Mouse (Mus musculus) kidney, adult 2 months (tissue): ENCODE data around the gene Tead1. TPM values are rescaled to one million over a fixed set of nuclear protein-coding genes. Genes with fewer than 3 reads are reported as not detected.

ENCODE experiments used
- DNase-seq: peaks from one replicate; pipeline ENCODE4 v3.0.0; 2021
- H3K27ac ChIP-seq: fragments of 200-500 bp; 2 replicates; pipeline ENCODE4 v1.5.1; 2012; ENCODE audit warnings: low read depth, low read length, control low read depth, inconsistent platforms; ENCODE audit not compliant: insufficient read depth
- H3K27me3 ChIP-seq: fragments of 200-500 bp; replicated peaks from 2 replicates; pipeline ENCODE4 v1.6.1; 2012; ENCODE audit warnings: mild to moderate bottlenecking, moderate library complexity, low read length, inconsistent platforms; ENCODE audit not compliant: control insufficient read depth, insufficient read depth
- H3K36me3 ChIP-seq: fragments of 200-500 bp; 2 replicates; pipeline ENCODE4 v1.6.1; 2012; ENCODE audit warnings: mild to moderate bottlenecking, moderate library complexity, low read length, inconsistent platforms; ENCODE audit not compliant: control insufficient read depth, insufficient read depth
- H3K4me1 ChIP-seq: fragments of 200-500 bp; 2 replicates; pipeline ENCODE4 v1.6.1; 2011; ENCODE audit warnings: low read length; ENCODE audit not compliant: control insufficient read depth, insufficient read depth
- H3K4me3 ChIP-seq: fragments of 200-500 bp; 2 replicates; pipeline ENCODE4 v1.5.1; 2011; ENCODE audit warnings: mild to moderate bottlenecking, low read depth, low read length, control low read depth; ENCODE audit not compliant: insufficient read depth
- CTCF ChIP-seq: fragments of 200-500 bp; conservative IDR thresholded peaks from 2 replicates; pipeline ENCODE4 v1.5.1; 2011; ENCODE audit warnings: low read depth, mild to moderate bottlenecking, control low read depth, low read length, moderate library complexity, mixed read lengths; ENCODE audit not compliant: insufficient read depth, insufficient read length
- POLR2A ChIP-seq: fragments of 200-500 bp; IDR thresholded peaks from one replicate; pipeline ENCODE4 v1.6.1; 2011; ENCODE audit warnings: low read depth, low read length, control low read depth
- WGBS: fragments of 180-500 bp; shearing (Covaris S2); methylation state at CpG from one replicate; pipeline ENCODE4 v1.1.7; 2018; 5-methylcytosine and 5-hydroxymethylcytosine counted together
- polyA plus RNA-seq: library from polyadenylated mRNA; depleted of rRNA; stranded (reverse); fragments of >200 nt; gene quantifications from 2 replicates; pipeline ENCODE4 v1.2.3, GENCODE M21; 2012

The Tead1 gene
- polyA plus RNA-seq, 1 experiment, result 14.7 TPM

DNA sequence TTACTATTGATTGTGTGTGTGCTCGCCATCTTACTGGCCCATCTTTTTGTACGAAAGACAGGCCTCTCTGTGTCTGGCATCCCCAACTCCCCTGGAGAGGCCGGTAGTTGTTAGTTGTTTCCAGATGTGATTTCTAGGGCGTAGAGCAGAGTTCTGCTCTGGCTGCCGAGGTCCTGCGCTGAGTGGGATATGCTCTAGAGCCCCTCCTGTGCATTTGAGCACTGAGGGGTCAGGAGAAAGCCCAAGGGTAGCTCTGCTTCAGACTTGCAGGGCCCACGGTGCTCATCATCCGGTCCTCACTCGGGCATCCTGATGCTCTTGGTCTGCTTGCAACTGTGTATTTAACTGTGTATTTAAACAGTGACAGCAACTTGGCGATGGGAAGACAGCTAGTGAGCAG lies 7.5 kb downstream of the Tead1 start:
- Histone ChIP-seq H3K4me1 (peaks cover 33% of the 10 kb centered on the region), H3K27ac (no peak overlapping the region), H3K4me3 (no peak overlapping the region), H3K27me3 (no peaks in the 10 kb centered on the region), H3K36me3 (no peaks in the 10 kb centered on the region)
- TF ChIP-seq POLR2A (no peak), CTCF (no peak)
- 77% methylated on average over 10 of the region's 10 CpGs for WGBS
- no peak for DNase-seq

DNA sequence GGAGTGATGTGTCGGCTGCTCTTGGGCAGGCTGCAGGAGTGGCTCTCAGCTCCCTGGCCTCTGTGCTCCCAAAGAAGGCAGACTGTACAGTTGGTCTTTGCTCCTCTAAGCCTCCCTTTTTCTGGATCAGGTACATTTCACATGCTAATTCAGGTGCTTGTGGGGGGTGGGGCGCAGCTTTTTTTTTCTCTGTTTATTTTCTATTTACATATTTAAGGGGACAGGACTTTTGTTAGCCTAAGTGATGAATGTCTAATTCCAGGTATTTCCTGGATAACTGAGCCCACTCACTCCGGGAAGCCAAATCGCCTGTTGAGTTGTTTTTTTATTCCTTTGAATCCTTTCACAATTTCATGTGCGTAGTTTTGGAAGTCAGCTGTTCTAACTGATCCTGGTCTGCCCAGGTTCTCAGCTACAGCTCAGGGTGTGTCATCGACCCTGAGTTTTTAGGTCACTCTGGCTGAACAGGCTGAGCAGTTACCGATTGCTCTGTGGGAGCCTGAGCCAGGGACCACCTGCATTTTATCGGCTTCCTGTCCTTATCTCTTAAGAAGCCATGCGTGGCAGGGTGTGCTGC lies 9.4 kb downstream of the Tead1 start:
- H3K4me1 ChIP-seq, result peaks cover 44% of the 10 kb centered on the region
- TF ChIP-seq POLR2A, result no peak

DNA sequence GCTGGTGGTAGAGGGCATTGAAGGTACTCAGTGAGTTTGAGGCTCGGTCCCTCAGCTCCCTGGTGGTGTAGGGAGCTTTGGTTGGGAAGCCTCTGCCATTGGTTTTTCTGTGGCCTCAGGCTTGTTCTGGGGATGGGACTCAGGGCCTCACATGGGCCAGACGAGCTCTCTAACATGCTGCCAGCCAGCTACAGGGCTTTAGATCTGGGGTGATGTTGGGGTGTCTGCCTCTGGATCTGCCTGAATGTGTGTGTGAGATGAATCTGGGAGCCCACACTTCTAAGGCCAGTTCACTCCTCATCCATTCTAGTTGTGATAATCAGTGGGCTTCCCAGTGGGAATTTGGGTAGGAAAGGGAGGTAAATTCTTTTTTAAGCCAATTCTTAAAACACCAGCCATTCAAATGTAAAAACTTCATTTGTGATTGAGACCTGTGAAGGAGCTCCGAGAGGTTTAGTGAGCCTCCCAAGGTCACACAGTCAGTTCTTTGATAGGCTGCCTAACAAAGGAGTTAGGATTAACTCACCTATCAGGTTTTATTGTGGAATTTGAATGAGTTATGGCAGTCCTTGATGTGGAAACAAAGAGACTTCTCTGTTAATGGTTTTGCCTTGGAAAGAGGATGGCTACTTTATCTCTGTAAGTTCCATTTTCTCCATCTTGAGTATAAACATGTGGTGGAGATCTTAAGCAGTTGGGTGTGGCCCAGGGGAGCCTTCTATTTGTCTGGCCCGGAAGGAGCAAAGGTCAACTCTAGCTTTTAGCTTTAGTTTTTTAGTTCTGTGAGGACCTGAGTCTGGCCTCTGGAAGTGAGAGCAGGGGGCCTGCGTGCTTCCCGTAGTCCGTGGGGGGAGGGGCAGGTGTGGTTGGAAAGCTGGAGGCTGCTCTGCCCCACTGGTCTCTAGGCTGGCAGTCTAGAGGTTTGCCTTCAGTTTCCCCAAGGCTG lies 12.0 kb downstream of the Tead1 start:
- Histone ChIP-seq H3K27ac (no peak overlapping the region), H3K4me1 (peaks cover 48% of the 10 kb centered on the region), H3K4me3 (no peak overlapping the region), H3K27me3 (no peaks in the 10 kb centered on the region), H3K36me3 (no peaks in the 10 kb centered on the region)
- DNase-seq, result peak; percentile 72
- WGBS, result 43% methylated on average over 7 of the region's 7 CpGs
- no peak for TF ChIP-seq POLR2A
- no peak for TF ChIP-seq CTCF

More for the DNA sequence above, 9.4 kb downstream of the Tead1 start:
- no peak overlapping the region for H3K4me3 ChIP-seq
- 23% methylated on average over 9 of the region's 9 CpGs for WGBS
- H3K27ac ChIP-seq, result peak overlapping the region; percentile 61; the same call in 1 of the 2 replicates
- no peaks in the 10 kb centered on the region for H3K36me3 ChIP-seq
- no peaks in the 10 kb centered on the region for H3K27me3 ChIP-seq
- peak; percentile 64 for DNase-seq

DNA sequence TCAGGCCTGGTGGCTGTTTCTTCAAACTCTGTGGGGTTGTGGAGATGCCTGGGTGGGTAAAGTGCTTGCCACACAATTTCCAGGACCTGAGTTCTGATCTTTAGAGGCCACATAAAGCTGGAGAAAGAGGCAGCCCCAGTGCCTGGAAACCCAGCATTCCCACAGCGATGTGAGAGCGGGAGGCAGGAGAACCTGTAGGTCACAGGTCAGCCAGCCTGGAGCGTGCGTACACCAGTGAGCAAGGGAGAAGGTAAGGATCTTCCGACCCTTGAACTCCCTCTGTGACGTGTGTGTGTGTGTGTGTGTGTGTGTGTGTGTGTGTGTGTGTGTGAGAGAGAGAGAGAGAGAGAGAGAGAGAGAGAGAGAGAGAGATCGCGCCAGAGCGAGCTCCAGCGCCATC lies 14.4 kb downstream of the Tead1 start:
- DNase-seq, result peak; percentile 33
- TF ChIP-seq CTCF, result no peak
- TF ChIP-seq POLR2A, result no peak
- Histone ChIP-seq H3K36me3 (no peaks in the 10 kb centered on the region), H3K4me3 (no peak overlapping the region), H3K4me1 (peaks cover 42% of the 10 kb centered on the region), H3K27me3 (no peaks in the 10 kb centered on the region), H3K27ac (no peak overlapping the region)
- 59% methylated on average over 10 of the region's 10 CpGs for WGBS

DNA sequence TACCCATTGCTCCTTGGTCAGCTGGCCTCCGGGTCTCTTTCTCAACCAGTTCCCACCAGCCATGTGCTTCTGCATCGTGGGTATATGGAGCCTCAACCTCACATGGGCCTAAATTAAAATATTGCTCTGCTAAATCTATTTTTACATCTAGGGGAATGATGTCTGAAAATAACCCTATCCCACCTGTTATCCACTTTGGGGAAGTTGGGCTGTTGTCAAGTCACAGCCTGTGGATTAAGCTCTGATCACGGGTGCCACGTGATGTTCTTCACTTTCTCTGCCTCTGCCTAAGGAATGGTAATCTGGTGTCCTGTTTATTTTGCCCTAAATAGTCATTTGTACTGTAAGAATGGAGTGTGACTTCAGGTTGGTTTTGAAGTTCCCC lies 17.7 kb downstream of the Tead1 start:
- no peak for DNase-seq
- peaks cover 36% of the 10 kb centered on the region for H3K4me1 ChIP-seq
- TF ChIP-seq CTCF (no peak), POLR2A (no peak)
- 37% methylated on average over 4 of the region's 4 CpGs for WGBS
- no peak overlapping the region for H3K4me3 ChIP-seq
- 0 out of 2 replicates have a peak overlapping the region, but pooled peaks have one; percentile 52 for H3K27ac ChIP-seq
- H3K36me3 ChIP-seq, result no peaks in the 10 kb centered on the region
- no peaks in the 10 kb centered on the region for H3K27me3 ChIP-seq

DNA sequence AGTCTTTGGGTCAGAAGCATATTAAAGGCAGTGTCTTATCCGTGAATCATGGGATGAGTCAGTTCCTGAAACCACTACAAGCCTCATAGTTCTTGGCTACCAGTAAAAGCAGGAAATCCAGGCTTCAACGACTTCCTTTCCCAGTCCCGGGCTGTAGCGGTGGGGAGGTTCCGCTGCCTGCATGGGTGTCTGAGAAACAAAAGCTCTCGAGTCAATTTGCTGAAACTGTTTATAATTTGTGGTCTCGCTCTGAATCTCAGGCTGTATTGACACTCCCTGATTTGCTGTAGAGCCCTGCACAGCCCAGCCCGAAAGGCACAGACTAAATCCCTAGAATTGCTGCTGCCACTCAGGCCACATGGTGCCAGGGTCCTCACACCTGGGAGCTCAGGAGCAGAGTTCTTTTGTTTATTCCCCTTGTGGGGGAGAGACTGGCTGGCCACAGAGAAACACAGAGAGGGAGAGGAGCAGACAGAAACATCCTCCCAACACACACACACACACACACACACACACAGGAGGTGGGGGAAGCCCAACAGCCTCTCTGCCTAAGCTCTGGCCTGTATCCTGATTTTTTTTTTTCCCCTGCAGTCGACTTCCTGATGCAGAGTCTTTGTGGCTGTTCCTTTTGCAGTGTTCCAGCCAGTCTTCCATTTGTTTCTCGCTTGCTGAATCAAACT lies 18.2 kb downstream of the Tead1 start:
- H3K4me3 ChIP-seq, result no peak overlapping the region
- DNase-seq, result peak; percentile 82
- H3K27ac ChIP-seq, result peak overlapping the region; percentile 52
- no peaks in the 10 kb centered on the region for H3K36me3 ChIP-seq
- peaks cover 31% of the 10 kb centered on the region for H3K4me1 ChIP-seq
- no peaks in the 10 kb centered on the region for H3K27me3 ChIP-seq
- 33% methylated on average over 10 of the region's 10 CpGs for whole genome bisulfite sequencing
- TF ChIP-seq POLR2A (no peak), CTCF (no peak)

DNA sequence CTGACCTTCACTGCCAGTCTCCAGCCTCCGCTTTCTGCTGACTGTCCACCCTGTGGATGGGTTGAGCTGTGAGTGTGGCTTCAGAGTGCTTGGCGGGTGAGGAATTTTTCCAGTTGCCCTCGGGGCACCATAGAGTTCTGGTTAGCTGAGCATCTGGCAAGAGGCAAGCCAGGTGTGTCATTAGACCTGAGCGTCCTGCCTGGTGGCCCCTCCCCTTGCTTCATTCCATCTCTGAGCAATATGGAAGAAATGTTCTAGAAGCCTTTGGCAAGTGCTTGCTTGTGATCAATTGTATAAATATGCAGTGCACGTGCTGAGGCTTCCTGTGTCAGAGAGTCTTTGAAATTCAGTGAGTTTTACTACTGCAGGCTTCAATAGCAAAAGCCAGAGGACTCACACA lies 21.0 kb downstream of the Tead1 start:
- no peaks in the 10 kb centered on the region for H3K27me3 ChIP-seq
- peak; percentile 87 for DNase-seq
- no peak for TF ChIP-seq CTCF
- no peak for TF ChIP-seq POLR2A
- WGBS, result 25% methylated on average over 5 of the region's 5 CpGs
- peaks cover 25% of the 10 kb centered on the region for H3K4me1 ChIP-seq
- H3K36me3 ChIP-seq, result no peaks in the 10 kb centered on the region
- H3K4me3 ChIP-seq, result no peak overlapping the region
- H3K27ac ChIP-seq, result peak overlapping the region; percentile 12; the same call in 1 of the 2 replicates
